Mouse (Mus musculus) liver, embryonic 13.5 days (tissue): Measurements from ENCODE around the gene Htra1. TPM values are rescaled to one million over a fixed set of nuclear protein-coding genes. Genes with fewer than 3 reads are reported as not detected.

Experiments used
- ATAC-seq: fragments of 200-750 bp; cut with Nextera tagmentation; 2 replicates; pipeline ENCODE4 v1.8.0; 2017; ENCODE audit warnings: low read depth, mild to moderate bottlenecking, moderate number of reproducible peaks, moderate library complexity
- DNase-seq: peaks from one replicate; pipeline ENCODE4 v3.0.0; 2022
- H3K27ac ChIP-seq: fragments of 300-500 bp; sonication (generic); 2 replicates; pipeline ENCODE4 v1.5.1; 2015; ENCODE audit warnings: moderate library complexity, mild to moderate bottlenecking, inconsistent platforms
- H3K27me3 ChIP-seq: fragments of 300-500 bp; sonication (generic); 2 replicates; pipeline ENCODE4 v1.6.1; 2015; ENCODE audit warnings: mild to moderate bottlenecking, inconsistent platforms
- H3K36me3 ChIP-seq: fragments of 300-500 bp; sonication (generic); 2 replicates; pipeline ENCODE4 v1.6.1; 2015; ENCODE audit warnings: mild to moderate bottlenecking, inconsistent platforms
- H3K4me1 ChIP-seq: fragments of 300-500 bp; sonication (generic); replicated peaks from 2 replicates; pipeline ENCODE4 v1.6.1; 2015; ENCODE audit warnings: inconsistent platforms
- H3K4me2 ChIP-seq: fragments of 300-500 bp; sonication (generic); 2 replicates; pipeline ENCODE4 v1.6.1; 2015; ENCODE audit warnings: inconsistent platforms, mild to moderate bottlenecking, moderate library complexity
- H3K4me3 ChIP-seq: fragments of 300-500 bp; sonication (generic); replicated peaks from 2 replicates; pipeline ENCODE4 v1.5.1; 2015; ENCODE audit warnings: mild to moderate bottlenecking, inconsistent platforms
- H3K9ac ChIP-seq: fragments of 300-500 bp; sonication (generic); 2 replicates; pipeline ENCODE4 v1.6.1; 2015; ENCODE audit warnings: mild to moderate bottlenecking, inconsistent platforms
- H3K9me3 ChIP-seq: fragments of 300-500 bp; sonication (generic); replicated peaks from 2 replicates; pipeline ENCODE4 v1.6.1; 2016; ENCODE audit warnings: inconsistent platforms
- WGBS: fragments of 180-500 bp; shearing (Covaris S2); methylation state at CpG from one replicate; pipeline ENCODE4 v1.1.7; 2015; ENCODE audit not compliant: insufficient replicate concordance; 5-methylcytosine and 5-hydroxymethylcytosine counted together
- microRNA-seq: library from miRNA; unstranded; fragments of <30 nt; microRNA quantifications from one replicate; pipeline ENCODE4, GENCODE M21; 2016
- polyA plus RNA-seq: library from polyadenylated mRNA; unstranded; fragments of >200 nt; fragmentation: Nextera tagmentation; extraction: Ambion mirVana; gene quantifications from 2 replicates; pipeline ENCODE4 v1.2.1, GENCODE M21; 2015

The Htra1 gene
- polyA plus RNA-seq, 1 experiment from 2014 or later, result 0.97 TPM

- Histone ChIP-seq H3K4me3 (no peak overlapping the region), H3K9me3 (no peaks in the 10 kb centered on the region), H3K9ac (no peak overlapping the region), H3K27ac (no peak overlapping the region), H3K36me3 (no peaks in the 10 kb centered on the region), H3K4me2 (no peak overlapping the region), H3K27me3 (no peaks in the 10 kb centered on the region), H3K4me1 (no peaks in the 10 kb centered on the region)
- 25% methylated on average over 1 of the region's 1 CpGs for WGBS
- ATAC-seq (no peak), DNase-seq (no peak)
Observed at GRCm38 (mm10) chr7:131024807-131025206, 88.9 kb downstream of the Htra1 start.

GRCm38 (mm10) chr7:131027557-131027956 lies 91.6 kb downstream of the Htra1 start:
- Histone ChIP-seq H3K4me2 (no peak overlapping the region), H3K27ac (no peak overlapping the region), H3K4me1 (no peaks in the 10 kb centered on the region), H3K9ac (no peak overlapping the region), H3K36me3 (no peaks in the 10 kb centered on the region), H3K4me3 (no peak overlapping the region), H3K27me3 (no peaks in the 10 kb centered on the region), H3K9me3 (no peaks in the 10 kb centered on the region)
- 55% methylated on average over 1 of the region's 1 CpGs for WGBS
- no peak for DNase-seq
- no peak for ATAC-seq

GRCm38 (mm10) chr7:131031755-131032154 lies 95.8 kb downstream of the Htra1 start, which contains the start of gene Dmbt1:
TSS of gene Dmbt1 (plus strand) at chr7:131032053.
- Histone ChIP-seq H3K4me2 (no peak within 1 kb of the TSS), H3K36me3 (no peaks in the 10 kb centered on the region), H3K4me3 (no peak within 1 kb of the TSS), H3K27ac (no peak within 1 kb of the TSS), H3K9me3 (no peaks in the 10 kb centered on the region), H3K9ac (no peak within 1 kb of the TSS), H3K4me1 (no peaks in the 10 kb centered on the region), H3K27me3 (no peaks in the 10 kb centered on the region)
- DNase-seq (no peak), ATAC-seq (no peak)
- 51% methylated on average over 5 of the region's 5 CpGs for WGBS

Small RNA genes lying within 50 kb of the gene (microRNA-seq; reads per million reads assigned to microRNA genes)
- 0.88 reads per million for gene Mir7061

Other genes with a start within 250 kb of the Htra1 start
- gene Btbd16, start 162.0 kb upstream of the Htra1 start, polyA plus RNA-seq, result 0.03 TPM in 1 of 2 replicates, not detected in the other
- 9.3 and 9.7 TPM in 2 replicates for gene Plekha1, start 70.4 kb upstream of the Htra1 start, polyA plus RNA-seq
- 0.13 TPM in 1 of 2 replicates, not detected in the other for gene Dmbt1, start 95.9 kb downstream of the Htra1 start, polyA plus RNA-seq
- gene 4933402N03Rik, start 210.2 kb downstream of the Htra1 start, polyA plus RNA-seq, result not detected in 2 replicates
- gene 5430419D17Rik, start 238.3 kb downstream of the Htra1 start, polyA plus RNA-seq, result not detected in 2 replicates